Mouse (Mus musculus): Measurements from ENCODE around the gene Serpina3f. TPM values are rescaled to one million over a fixed set of nuclear protein-coding genes. Genes with fewer than 3 reads are reported as not detected.

The Serpina3f gene
- polyA plus RNA-seq, 1 experiment: 8.1 TPM

DNA sequence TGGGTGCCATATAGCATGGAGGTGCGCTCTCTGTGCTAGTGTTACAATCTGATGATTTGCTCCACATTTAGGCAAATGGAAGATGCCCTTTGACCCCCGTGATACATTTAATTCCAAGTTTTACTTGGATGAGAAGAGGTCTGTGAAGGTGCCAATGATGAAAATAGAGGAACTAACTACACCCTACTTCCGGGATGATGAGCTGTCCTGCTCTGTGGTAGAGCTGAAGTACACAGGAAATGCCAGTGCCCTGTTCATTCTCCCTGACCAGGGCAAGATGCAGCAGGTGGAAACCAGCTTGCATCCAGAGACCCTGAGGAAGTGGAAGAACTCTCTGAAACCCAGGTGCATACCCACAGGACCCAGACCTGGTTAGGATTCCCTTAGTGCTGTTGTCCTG lies 52.0 kb downstream of the Serpina3f start:
- TF ChIP-seq CTCF (IDR thresholded peaks at IDR 0.05; ENCODE audit: control insufficient read depth, insufficient read depth, low read length) (no peak), POLR2A (IDR thresholded peaks at IDR 0.05; ENCODE audit: borderline replicate concordance, control insufficient read depth, low read depth, low read length) (no peak)
- WGBS: 48% methylated on average over 3 of the region's 3 CpGs
- Histone ChIP-seq H3K27ac (ENCODE audit: control insufficient read depth, insufficient read depth, low read depth, low read length, poor library complexity) (no peak overlapping the region), H3K4me3 (replicated peaks; ENCODE audit: control insufficient read depth, low read depth, low read length) (no peak overlapping the region), H3K4me1 (ENCODE audit: control insufficient read depth, insufficient read depth, low read length) (peaks cover 1% of the 10 kb centered on the region; the same call in 1 of the 2 replicates)

Other genes with a start within 250 kb of the Serpina3f start
- 1.4 TPM in 1 of 2 replicates, not detected in the other for gene Serpina11, start 224.6 kb upstream of the Serpina3f start, polyA plus RNA-seq (2011; ENCODE audit: insufficient read depth, insufficient read length, low replicate concordance, missing spikeins)
- gene Serpina9, start 200.8 kb upstream of the Serpina3f start, polyA plus RNA-seq (2011; ENCODE audit: insufficient read depth, insufficient read length, low replicate concordance, missing spikeins): not detected in 2 replicates
- gene Serpina12, start 170.1 kb upstream of the Serpina3f start, polyA plus RNA-seq (2011; ENCODE audit: insufficient read depth, insufficient read length, low replicate concordance, missing spikeins): 0.82 and 0.86 TPM in 2 replicates
- gene Serpina5, start 113.4 kb upstream of the Serpina3f start, polyA plus RNA-seq (2011; ENCODE audit: insufficient read depth, insufficient read length, low replicate concordance, missing spikeins): not detected in 2 replicates
- not detected in 2 replicates for gene Serpina3a, start 101.8 kb upstream of the Serpina3f start, polyA plus RNA-seq (2011; ENCODE audit: insufficient read depth, insufficient read length, low replicate concordance, missing spikeins)
- gene Serpina3b, start 86.5 kb upstream of the Serpina3f start, polyA plus RNA-seq (2011; ENCODE audit: insufficient read depth, insufficient read length, low replicate concordance, missing spikeins): 1.7 TPM in 1 of 2 replicates, not detected in the other
- gene Serpina3c, start 60.7 kb upstream of the Serpina3f start, polyA plus RNA-seq (2011; ENCODE audit: insufficient read depth, insufficient read length, low replicate concordance, missing spikeins): 1.3 and 2.2 TPM in 2 replicates
- gene Serpina3g, start 21.7 kb downstream of the Serpina3f start, polyA plus RNA-seq (2011; ENCODE audit: insufficient read depth, insufficient read length, low replicate concordance, missing spikeins): 20.8 and 31.2 TPM in 2 replicates
- gene Serpina3i, start 48.6 kb downstream of the Serpina3f start, polyA plus RNA-seq (2011; ENCODE audit: insufficient read depth, insufficient read length, low replicate concordance, missing spikeins): not detected in 2 replicates
- gene Serpina3j, start 100.0 kb downstream of the Serpina3f start, polyA plus RNA-seq (2011; ENCODE audit: insufficient read depth, insufficient read length, low replicate concordance, missing spikeins): not detected in 2 replicates
- gene Serpina3k, start 123.9 kb downstream of the Serpina3f start, polyA plus RNA-seq (2011; ENCODE audit: insufficient read depth, insufficient read length, low replicate concordance, missing spikeins): 10.8 and 39.1 TPM in 2 replicates
- 2.2 TPM in 1 of 2 replicates, not detected in the other for gene Serpina3m, start 123.9 kb downstream of the Serpina3f start, polyA plus RNA-seq (2011; ENCODE audit: insufficient read depth, insufficient read length, low replicate concordance, missing spikeins)
- gene Serpina3n, start 192.2 kb downstream of the Serpina3f start, polyA plus RNA-seq (2011; ENCODE audit: insufficient read depth, insufficient read length, low replicate concordance, missing spikeins): 2.8 and 5.5 TPM in 2 replicates